Mouse (Mus musculus) megakaryocyte, embryonic 14.5 days (primary cell): ENCODE data around the gene Natd1. TPM values are rescaled to one million over a fixed set of nuclear protein-coding genes. Genes with fewer than 3 reads are reported as not detected.

Source experiments
- H3K27me3 ChIP-seq: replicated peaks from 2 replicates; pipeline ENCODE3; 2012; ENCODE audit warnings: inconsistent platforms
- H3K36me3 ChIP-seq: replicated peaks from 2 replicates; pipeline ENCODE3; 2012; ENCODE audit warnings: low read length, inconsistent platforms, mixed read lengths
- H3K4me1 ChIP-seq: 2 replicates; pipeline ENCODE4 v1.6.1; 2012; ENCODE audit warnings: inconsistent platforms
- H3K4me3 ChIP-seq: replicated peaks from 2 replicates; pipeline ENCODE3; 2012; ENCODE audit warnings: moderate library complexity, mild to moderate bottlenecking, inconsistent platforms
- H3K9me3 ChIP-seq: 2 replicates; pipeline ENCODE4 v1.6.1; 2012; ENCODE audit warnings: inconsistent platforms
- FLI1 ChIP-seq: IDR thresholded peaks from 2 replicates; pipeline ENCODE4 v1.6.1; 2012; ENCODE audit warnings: low read length, inconsistent platforms, mixed read lengths
- GATA1 ChIP-seq: IDR thresholded peaks from 3 replicates; pipeline ENCODE4 v1.6.1; 2012; ENCODE audit warnings: mixed read lengths, low read length, inconsistent platforms, borderline replicate concordance
- polyA plus RNA-seq: library from polyadenylated mRNA; stranded (reverse); fragments of >175 nt; gene quantifications from 2 replicates; pipeline ENCODE4 v1.2.3, GENCODE M21; 2012; ENCODE audit warnings: low replicate concordance; ENCODE audit not compliant: insufficient read depth

Natd1 gene
- polyA plus RNA-seq, 1 experiment = 7.8 TPM

DNA sequence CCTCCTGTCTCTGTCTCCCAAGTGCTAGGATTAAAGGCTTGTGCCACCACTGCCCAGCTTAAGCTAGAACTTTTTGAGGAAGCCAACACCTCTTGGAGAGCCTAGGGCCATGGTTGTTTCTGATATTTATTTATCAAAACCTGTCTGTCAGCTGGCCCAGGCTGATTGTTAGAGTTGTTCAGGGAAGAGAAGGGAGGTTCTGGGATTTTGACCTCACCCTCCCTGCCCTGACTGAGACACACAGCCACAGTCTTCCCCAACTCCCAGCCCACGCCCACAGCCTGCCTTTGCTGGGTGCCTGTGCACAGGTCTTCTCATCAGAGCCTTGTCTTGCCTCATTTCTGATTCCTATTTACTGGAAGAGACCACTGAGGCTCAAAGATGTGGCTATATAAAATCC lies 7.6 kb upstream of the Natd1 start:
- TF ChIP-seq GATA1 (no peak), FLI1 (no peak)
- H3K36me3 ChIP-seq = peaks cover 24% of the 10 kb centered on the region

DNA sequence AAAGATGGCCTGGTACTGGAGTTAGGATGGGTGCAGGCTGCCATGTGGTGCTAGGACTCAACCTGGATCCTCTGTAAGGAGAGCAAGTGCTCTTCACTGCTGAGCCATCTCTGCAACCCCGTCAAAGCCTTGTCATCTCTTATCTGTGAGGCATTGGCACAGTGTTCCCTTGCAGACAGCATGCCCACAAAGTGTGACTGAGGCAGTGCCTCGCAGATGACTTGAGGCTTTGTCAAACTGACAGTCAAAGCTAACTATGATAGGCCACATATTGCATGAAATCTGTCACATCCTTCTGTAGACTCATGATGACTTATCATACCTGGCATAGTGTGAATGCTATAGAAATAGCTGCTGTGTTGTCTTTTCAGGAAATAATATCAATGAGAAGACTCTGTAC lies 5.5 kb upstream of the Natd1 start:
- H3K4me1 ChIP-seq = peaks cover 53% of the 10 kb centered on the region

More for the DNA sequence above, 7.6 kb upstream of the Natd1 start:
- no peaks in the 10 kb centered on the region for H3K9me3 ChIP-seq
- no peak overlapping the region for H3K4me3 ChIP-seq
- H3K4me1 ChIP-seq = peaks cover 50% of the 10 kb centered on the region
- H3K27me3 ChIP-seq = no peaks in the 10 kb centered on the region

DNA sequence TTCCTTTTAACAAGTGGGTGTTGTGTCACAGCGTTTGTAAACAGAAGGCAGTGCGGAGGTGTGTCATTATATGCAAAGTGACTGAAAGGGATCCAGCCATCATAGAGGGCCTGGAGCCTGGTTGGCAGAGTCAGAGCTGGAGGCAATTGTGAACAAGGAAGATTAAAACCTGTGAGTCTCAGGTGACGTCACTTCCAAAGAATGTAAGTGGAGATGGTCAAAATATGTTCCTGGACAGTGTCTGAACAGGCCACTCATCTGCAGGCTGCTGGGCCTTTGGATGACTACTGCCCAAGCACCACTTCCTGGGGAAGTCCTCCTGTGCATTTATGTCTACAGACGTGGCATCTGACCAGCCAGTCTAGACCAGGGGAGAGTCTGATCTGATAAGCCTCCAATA lies 651 bp upstream of the Natd1 start:
- peaks cover 23% of the 10 kb centered on the region for H3K27me3 ChIP-seq
- peaks cover 2% of the 10 kb centered on the region for H3K36me3 ChIP-seq
- no peak overlapping the region for H3K4me3 ChIP-seq
- TF ChIP-seq FLI1 (no peak), GATA1 (no peak)
- H3K4me1 ChIP-seq = peaks cover 57% of the 10 kb centered on the region
- H3K9me3 ChIP-seq = no peaks in the 10 kb centered on the region

More for the DNA sequence above, 5.5 kb upstream of the Natd1 start:
- H3K4me3 ChIP-seq = peak overlapping the region; percentile 62
- H3K9me3 ChIP-seq = no peaks in the 10 kb centered on the region
- TF ChIP-seq FLI1 = no peak
- TF ChIP-seq GATA1 = no peak
- H3K36me3 ChIP-seq = peaks cover 15% of the 10 kb centered on the region
- H3K27me3 ChIP-seq = peaks cover 2% of the 10 kb centered on the region

DNA sequence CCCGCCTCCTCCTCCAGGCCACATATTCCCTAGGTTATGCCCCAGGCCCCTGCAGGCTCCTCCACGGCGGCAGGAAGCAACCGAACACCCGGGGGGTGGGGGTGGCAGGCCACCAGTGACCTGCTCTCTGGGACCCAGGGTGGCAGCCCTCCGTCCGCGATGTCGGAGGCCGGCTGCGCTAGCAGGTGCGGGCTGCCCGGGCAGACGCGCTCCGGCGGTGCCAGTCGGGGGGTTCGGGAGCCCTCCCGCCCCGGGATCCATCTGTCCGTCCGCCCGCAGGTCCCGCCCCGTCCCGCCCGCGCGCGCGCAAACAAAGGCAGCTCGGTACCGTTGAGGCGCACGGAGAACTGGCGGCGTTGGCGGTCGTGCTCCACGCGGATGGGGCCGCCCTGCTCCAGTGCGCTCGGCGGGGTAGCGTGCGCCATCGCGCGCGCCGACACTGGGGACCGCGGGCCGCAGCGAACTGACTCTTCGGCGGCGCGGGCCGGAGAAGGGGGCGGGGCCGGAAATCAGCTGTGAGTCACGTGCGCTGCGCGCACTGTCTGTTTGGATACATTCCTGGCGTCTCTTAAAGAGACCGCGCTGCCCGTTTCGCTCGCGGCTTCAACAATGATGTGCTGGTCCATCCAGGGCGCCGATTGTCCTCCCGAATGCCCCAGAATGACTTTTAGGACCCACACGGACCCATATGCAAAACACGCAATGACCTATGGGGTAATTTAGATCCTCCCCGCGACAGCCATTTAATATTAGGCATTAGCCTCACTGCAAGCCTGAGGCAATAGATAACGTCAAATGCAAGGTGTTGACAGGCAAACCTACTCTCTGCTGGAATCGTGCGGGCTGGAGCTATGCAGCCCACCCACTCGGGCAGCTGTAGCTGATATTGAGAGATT lies 1.0 kb downstream of the Natd1 start:
- peak overlapping the region; percentile 97 for H3K4me3 ChIP-seq
- H3K27me3 ChIP-seq = peaks cover 27% of the 10 kb centered on the region
- H3K9me3 ChIP-seq = no peaks in the 10 kb centered on the region
- no peak for TF ChIP-seq FLI1
- no peak for TF ChIP-seq GATA1
- H3K36me3 ChIP-seq = no peaks in the 10 kb centered on the region
- H3K4me1 ChIP-seq = peaks cover 57% of the 10 kb centered on the region

DNA sequence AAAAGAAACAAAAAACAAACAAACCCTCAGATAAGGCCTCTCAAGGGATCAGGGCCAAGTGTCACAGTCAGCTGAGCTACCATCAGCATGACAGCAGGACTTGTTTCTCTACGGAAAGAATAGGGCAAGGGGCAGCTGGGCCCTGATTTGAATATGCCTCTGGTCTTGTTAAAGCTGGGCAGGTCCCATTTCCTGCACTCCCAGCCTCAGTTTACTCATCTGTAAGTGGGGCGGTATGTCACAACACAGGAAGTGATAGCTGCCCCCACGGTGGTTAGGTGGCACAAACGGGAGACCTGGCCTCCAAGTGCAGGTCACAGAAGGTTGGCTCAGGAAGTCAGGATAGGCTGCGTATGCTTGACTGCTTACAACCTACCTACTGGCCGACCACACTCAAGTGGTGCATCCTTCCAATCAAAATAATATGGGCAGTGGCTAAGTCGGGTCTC lies 2.0 kb downstream of the Natd1 start:
- no peak for TF ChIP-seq FLI1
- no peak for TF ChIP-seq GATA1
- peaks cover 30% of the 10 kb centered on the region for H3K27me3 ChIP-seq
- H3K4me1 ChIP-seq = peaks cover 57% of the 10 kb centered on the region
- H3K36me3 ChIP-seq = no peaks in the 10 kb centered on the region
- H3K4me3 ChIP-seq = peak overlapping the region; percentile 97
- H3K9me3 ChIP-seq = no peaks in the 10 kb centered on the region

DNA sequence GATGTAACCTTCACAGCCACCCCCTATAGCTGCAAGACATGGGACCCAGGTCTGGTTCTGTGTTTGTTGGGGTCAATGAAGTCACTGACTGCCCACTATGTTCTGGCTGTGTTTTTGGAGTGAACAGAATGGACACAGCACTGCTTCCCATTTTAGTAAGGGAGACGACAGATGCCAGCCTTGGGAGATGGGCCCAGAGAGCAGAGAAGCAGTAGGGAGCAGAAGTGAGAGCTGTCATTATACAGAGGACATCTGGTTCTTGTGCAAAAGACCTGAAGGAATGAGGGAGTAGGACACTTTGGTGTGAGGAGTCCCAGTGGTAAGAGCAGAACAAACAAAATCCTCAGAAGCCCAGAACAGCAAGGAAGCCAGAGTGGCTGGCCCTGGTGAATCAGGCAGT lies 4.9 kb downstream of the Natd1 start:
- peaks cover 39% of the 10 kb centered on the region for H3K4me1 ChIP-seq
- H3K4me3 ChIP-seq = no peak overlapping the region
- H3K36me3 ChIP-seq = peaks cover 23% of the 10 kb centered on the region
- H3K9me3 ChIP-seq = no peaks in the 10 kb centered on the region
- no peak for TF ChIP-seq FLI1
- peaks cover 48% of the 10 kb centered on the region for H3K27me3 ChIP-seq

DNA sequence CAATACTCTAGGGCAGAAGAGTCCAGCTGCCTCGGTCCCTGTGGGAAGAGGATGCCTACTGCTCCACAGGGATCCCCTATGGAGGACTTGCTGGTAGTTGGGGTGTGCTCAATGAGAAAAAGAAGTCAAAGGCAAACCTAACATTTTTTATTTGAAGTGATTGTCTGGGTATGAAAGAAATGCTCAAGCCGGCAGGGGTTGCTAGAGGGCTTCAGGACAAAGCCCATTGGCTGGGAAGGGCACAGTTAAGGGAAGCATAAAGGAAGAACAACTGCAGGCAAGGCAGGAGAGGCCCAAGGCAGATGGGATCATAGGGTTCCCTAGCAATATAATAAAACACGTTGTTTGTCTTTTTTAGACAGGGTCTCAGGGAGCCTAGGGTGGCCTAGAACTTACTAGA lies 6.5 kb downstream of the Natd1 start:
- Histone ChIP-seq H3K4me1 (peaks cover 40% of the 10 kb centered on the region), H3K27me3 (peaks cover 59% of the 10 kb centered on the region), H3K36me3 (peaks cover 35% of the 10 kb centered on the region), H3K4me3 (no peak overlapping the region), H3K9me3 (no peaks in the 10 kb centered on the region)
- no peak for TF ChIP-seq GATA1
- no peak for TF ChIP-seq FLI1

DNA sequence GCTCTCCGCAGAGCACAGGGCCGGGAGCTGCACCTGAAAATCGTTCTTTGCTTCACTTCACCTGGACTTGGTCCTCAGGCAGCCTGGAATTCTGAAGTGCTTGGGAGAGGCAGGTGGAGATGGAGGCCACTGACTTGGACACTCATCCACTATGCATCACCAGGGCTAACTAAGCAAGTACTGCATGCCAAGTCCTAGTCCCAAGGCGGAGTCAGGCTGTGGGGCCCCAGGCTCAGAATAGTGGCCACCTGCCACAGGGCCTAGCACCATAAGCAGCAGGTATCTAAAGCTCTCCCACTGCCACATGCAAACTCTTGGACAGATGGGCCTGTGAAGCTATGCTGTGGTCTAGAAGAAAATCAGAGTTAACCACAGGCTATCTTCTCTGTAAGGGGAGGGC lies 8.1 kb downstream of the Natd1 start:
- H3K4me1 ChIP-seq = peaks cover 26% of the 10 kb centered on the region
- no peaks in the 10 kb centered on the region for H3K9me3 ChIP-seq
- H3K4me3 ChIP-seq = no peak overlapping the region
- TF ChIP-seq GATA1 (no peak), FLI1 (no peak)
- peaks cover 49% of the 10 kb centered on the region for H3K27me3 ChIP-seq
- H3K36me3 ChIP-seq = peaks cover 35% of the 10 kb centered on the region

DNA sequence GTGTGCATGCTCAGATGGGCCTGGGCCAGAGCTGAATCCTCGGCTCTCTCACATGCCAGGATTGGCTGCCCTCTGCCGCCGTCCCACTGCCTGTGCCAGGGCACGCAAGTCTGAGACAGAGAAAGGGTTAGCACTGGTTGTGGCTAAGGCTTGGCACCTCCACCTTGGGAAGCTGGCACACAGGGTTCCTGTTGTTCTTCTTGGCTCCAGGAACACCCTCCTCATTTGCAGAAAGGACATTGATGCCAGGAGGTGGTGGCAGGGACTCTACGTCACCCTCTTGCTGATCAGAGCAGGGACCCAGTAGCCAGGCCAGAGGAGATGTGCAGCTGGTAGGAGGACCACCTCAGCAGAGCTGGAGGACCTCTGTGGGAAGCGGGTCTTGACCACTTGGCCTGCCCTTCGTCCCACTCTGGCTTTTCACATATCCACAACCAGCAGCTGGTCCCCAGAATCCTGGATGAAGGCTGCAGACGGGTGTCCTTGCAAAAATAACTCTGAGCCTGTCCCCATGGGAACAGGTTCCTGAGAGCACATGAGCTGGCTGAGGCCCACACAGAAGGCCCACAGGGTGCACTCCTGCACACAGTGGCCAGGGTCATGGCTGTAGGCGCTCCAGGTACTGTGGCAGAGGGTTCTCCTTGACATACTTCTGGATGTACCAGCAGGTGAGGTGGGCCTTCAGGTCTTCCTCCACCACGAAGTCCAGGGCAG lies 9.0 kb downstream of the Natd1 start:
- TF ChIP-seq GATA1 (no peak), FLI1 (no peak)

DNA sequence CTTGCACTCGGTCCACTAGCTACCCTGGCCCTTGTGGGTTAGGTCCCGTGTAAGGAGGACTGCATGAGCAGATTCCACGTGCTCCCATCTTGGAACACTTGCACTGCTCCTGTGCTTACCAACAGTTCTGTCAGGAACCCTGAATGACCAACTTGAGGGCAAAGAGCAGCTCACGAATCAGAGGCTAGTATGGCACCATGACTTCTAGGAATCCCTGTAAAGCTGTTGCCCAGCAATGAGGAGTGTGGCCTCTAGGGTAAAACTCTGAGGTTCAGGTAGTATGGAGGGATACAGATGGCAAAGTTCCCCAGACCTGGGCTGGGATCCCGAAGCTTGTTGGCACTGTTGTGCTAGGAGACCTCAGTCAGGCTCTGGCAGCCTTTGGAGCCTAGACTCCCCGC lies 10.9 kb downstream of the Natd1 start:
- Histone ChIP-seq H3K36me3 (peaks cover 35% of the 10 kb centered on the region), H3K27me3 (peaks cover 43% of the 10 kb centered on the region), H3K4me3 (no peak overlapping the region), H3K4me1 (peaks cover 16% of the 10 kb centered on the region; the same call in 1 of the 2 replicates), H3K9me3 (no peaks in the 10 kb centered on the region)
- TF ChIP-seq GATA1 (no peak), FLI1 (no peak)

More for the DNA sequence above, 9.0 kb downstream of the Natd1 start:
- Histone ChIP-seq H3K4me3 (no peak overlapping the region), H3K36me3 (peaks cover 35% of the 10 kb centered on the region), H3K9me3 (no peaks in the 10 kb centered on the region), H3K4me1 (peaks cover 24% of the 10 kb centered on the region; the same call in 1 of the 2 replicates), H3K27me3 (peaks cover 43% of the 10 kb centered on the region)
